Mouse (Mus musculus) large intestine, adult 2 months (tissue): Measurements from ENCODE around the gene Asna1. TPM values are rescaled to one million over a fixed set of nuclear protein-coding genes. Genes with fewer than 3 reads are reported as not detected.

Experiments used
- DNase-seq: peaks from one replicate; pipeline ENCODE4 v3.0.0-alpha.2; 2012; ENCODE audit warnings: low read depth, low spot score
- WGBS: fragments of 180-500 bp; shearing (Covaris S2); methylation state at CpG from one replicate; pipeline ENCODE4 v1.1.7; 2018; 5-methylcytosine and 5-hydroxymethylcytosine counted together
- polyA plus RNA-seq: library from polyadenylated mRNA; depleted of rRNA; stranded (reverse); fragments of >200 nt; gene quantifications from 2 replicates; pipeline ENCODE4 v1.2.3, GENCODE M21; 2012

The Asna1 gene
- polyA plus RNA-seq, 1 experiment, result 146 TPM

DNA sequence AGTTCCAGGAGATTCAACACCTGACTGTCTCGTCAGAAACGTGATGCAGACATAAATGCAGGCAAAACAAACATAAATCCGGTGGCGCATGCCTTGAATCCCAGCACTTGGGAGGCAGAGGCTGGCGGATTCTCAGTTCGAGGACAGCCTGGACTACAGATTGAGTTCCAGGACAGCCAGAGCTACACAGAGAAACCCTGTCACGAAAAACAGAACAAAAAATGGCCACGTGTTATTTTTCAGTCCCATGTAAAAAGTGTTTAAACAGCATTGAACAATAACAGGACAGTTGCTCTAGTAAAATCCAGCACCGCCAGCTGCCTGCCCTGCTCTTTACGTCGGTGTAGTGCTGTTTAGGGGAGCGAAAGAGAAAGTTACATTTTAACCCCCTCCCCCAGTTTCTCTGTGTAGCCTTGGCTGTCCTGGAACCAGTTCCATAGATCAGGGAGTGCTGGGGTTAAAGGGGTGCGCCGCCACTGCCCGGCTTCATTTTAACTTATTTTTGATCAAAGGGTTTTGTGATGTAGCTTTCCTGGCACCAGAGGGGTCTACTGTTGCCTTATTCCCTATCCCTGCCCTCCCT, 10.7 kb upstream of the Asna1 start:
- DNase-seq, result no peak

GRCm38 (mm10) chr8:85035165-85035727, 10.2 kb upstream of the Asna1 start:
- 3% methylated on average over 12 of the region's 12 CpGs for WGBS
- DNase-seq, result no peak

More for the DNA sequence above, 10.7 kb upstream of the Asna1 start:
- under 1% methylated on average over 15 of the region's 15 CpGs for WGBS

- no peak for DNase-seq
- WGBS, result 3% methylated on average over 13 of the region's 13 CpGs
Observed at GRCm38 (mm10) chr8:85034764-85035163, 9.7 kb upstream of the Asna1 start.

- 59% methylated on average over 1 of the region's 1 CpGs for WGBS
- DNase-seq, result no peak
Observed at GRCm38 (mm10) chr8:85033867-85034266, 8.8 kb upstream of the Asna1 start.

DNA sequence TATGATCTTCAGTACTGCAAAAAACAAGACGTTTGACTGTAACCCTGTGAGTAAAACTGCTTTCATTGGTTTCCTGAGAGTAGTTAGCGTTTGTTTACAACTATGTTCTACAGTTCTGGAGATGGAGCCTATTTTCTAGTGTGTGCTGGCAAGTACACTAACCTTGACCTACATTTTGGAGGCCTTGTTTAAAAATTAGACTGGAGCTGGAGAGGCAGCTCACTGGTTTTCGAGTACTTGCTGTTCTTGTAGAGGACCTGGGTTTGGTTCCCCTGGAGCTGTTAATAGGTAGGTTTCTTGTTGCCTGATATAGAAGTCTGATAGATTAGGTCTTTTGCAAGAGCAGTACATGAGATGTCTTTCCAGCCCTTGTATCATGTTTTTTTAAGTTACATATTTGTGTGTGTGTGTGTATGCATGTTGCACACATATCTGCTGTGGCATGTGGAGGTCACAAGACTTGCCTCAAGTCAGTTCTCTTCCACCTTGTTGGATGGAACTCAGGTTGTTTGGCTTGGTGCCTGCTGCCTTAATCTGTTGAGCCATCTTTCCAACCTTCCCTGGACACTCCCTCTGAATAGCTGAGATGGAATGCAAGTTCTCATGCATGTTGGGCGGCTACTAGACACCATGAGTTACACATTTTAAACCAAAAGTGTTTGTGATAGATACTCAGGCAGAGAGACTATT, 7.7 kb upstream of the Asna1 start:
- no peak for DNase-seq
- WGBS, result 61% methylated on average over 4 of the region's 4 CpGs

GRCm38 (mm10) chr8:85029271-85029670, 4.2 kb upstream of the Asna1 start:
- 74% methylated on average over 14 of the region's 14 CpGs for WGBS
- DNase-seq, result no peak

- 7% methylated on average over 2 of the region's 2 CpGs for WGBS
- DNase-seq, result no peak
Observed at GRCm38 (mm10) chr8:85027922-85028321, 2.8 kb upstream of the Asna1 start.

DNA sequence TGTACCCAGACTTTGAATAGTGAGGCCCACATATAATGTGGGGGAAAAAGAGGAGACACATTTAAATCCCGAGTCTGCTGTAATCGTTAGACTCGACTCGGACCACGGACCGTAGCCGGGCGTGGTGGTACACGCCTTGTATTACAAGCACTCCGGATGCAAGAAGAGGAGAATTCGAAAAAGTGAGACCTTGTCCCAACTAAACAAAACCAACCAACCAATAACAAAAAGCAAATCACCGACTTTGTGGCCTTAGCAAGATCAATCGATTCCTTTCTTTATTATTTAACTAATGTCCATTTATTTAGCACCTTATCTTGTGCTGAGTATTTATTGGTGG, 2.4 kb upstream of the Asna1 start:
- 1% methylated on average over 13 of the region's 13 CpGs for WGBS
- no peak for DNase-seq

DNA sequence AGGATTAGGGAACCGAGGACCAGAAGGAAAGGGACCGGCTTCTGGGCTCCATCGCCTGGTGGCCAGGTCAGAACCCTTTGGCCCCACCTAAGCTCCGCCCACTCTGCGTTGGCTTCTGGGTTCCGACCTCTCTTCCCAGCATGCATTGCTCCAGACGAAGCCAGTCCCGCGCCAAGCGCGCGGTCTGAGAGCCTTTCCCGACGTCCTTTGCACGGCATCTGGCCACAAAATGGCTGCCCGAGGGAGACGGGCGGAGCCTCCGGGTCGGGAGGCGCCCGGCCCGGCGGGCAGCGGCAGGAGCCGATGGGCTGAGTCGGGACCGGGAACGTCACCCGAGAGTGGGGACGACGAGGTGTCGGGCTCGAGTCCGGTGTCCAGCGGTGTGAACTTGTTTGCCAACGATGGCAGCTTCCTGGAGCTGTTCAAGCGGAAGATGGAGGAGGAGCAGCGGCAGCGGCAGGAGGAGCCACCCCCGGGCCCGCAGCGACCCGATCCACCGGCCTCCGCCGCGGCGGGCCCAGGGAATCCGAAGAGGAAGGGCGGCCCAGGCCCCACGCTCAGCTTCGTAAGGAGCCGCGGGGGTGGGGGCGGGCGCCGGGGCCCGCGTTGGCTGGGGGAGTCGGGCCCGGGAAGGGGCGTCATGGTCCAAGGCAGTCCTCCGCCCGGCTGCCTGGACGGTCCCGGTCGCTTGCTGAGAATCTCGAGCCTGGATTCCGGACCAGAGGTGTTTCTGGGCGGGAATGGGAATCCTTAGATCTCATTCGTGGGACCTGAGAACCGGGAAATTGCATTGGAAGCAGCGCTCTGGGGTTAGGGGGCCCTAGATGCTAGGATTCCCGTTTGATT, 1.8 kb upstream of the Asna1 start, which contains the start of gene Trir:
Gene Trir (plus strand): TSS at position 154 of the 846 bp plus-strand sequence.
- WGBS, result under 1% methylated on average over 74 of the region's 75 CpGs
- peak; percentile 96 for DNase-seq

DNA sequence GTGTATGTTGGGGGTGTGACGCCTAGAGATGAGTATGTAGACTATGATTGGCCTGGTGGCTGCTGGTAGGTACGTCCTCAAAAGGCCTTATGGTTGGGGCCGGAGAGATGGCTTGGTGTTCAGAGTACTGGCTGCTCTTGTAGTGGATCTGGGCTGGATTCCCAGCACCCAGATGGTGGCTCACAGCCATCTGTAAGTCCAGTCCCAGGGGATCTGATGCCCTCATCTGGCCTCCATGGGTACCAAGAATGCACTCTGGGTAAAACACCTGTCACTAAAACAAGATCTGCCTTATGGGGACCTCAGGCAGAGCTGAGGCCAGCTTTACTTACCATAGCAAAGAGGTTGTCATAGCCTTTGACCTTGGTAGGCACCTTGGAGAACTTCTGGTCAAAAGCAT, 1.2 kb downstream of the Asna1 start:
- WGBS, result 91% methylated on average over 3 of the region's 3 CpGs
- no peak for DNase-seq

- DNase-seq, result no peak
- 92% methylated on average over 3 of the region's 3 CpGs for WGBS
Observed at GRCm38 (mm10) chr8:85021514-85022055, 3.5 kb downstream of the Asna1 start.

DNA sequence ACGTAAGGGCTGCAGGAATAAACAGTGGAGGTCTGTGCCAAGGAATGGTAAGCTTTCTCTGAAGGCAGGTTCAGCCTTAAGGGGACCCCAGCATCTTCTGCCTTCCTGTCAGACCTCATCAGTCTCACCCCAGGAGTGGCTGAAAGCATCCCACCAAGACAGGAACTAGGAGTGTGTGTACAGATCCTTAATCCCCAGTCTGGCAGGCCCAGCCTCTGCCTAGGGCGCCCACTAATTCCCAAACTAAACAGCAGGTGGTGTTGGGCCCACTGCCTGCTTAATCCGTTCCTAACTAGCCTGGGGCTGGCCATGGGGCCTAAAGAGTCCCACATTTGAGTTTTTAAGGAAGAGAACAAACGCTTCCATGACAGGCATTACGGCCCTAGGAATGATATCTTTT, 7.9 kb downstream of the Asna1 start:
- 67% methylated on average over 5 of the region's 5 CpGs for WGBS
- DNase-seq, result no peak

DNA sequence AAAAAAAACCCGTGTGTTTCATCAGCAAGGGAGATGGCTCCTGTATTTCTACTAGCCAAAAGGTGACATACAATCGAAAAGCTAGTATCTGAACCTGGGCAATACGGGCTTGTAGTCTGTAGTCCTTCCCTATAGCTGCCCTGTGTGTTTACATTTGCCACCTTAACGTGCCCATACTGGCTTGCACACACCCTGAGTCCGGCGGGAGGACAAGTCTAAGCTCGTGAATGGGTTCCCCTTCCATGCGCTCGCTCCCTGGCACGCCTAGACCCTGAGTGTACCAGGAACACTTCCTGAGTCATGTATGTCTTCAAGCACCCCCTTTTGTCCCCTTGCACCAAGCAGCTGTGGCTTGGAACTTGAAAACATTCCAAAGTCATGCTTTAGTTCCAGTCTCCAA, 8.4 kb downstream of the Asna1 start:
- no peak for DNase-seq
- 39% methylated on average over 10 of the region's 10 CpGs for WGBS

DNA sequence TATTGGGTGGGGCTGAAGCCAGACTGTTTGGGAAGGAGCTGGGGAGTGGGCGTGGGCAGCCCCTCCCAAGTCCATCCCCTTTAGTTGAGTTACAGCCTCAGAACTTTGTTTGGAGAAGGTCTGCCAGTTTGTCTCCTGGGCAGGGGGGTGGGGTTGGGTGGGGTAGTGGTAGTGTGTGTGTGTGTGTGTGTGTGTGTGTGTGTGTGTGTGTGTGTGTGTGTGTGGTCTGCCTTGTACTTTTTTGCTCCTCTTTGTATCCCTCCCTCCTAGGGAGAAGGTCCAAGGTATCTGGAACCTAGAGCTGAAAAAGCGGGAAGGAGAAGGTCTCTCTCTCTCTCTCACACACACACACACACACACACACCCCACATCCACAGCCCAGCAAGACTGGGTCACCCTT, 10.7 kb downstream of the Asna1 start, which contains the start of gene Best2:
Gene Best2 (minus strand): TSS at position 101 of the 400 bp plus-strand sequence.
- no peak for DNase-seq
- WGBS, result 46% methylated on average over 2 of the region's 2 CpGs

DNA sequence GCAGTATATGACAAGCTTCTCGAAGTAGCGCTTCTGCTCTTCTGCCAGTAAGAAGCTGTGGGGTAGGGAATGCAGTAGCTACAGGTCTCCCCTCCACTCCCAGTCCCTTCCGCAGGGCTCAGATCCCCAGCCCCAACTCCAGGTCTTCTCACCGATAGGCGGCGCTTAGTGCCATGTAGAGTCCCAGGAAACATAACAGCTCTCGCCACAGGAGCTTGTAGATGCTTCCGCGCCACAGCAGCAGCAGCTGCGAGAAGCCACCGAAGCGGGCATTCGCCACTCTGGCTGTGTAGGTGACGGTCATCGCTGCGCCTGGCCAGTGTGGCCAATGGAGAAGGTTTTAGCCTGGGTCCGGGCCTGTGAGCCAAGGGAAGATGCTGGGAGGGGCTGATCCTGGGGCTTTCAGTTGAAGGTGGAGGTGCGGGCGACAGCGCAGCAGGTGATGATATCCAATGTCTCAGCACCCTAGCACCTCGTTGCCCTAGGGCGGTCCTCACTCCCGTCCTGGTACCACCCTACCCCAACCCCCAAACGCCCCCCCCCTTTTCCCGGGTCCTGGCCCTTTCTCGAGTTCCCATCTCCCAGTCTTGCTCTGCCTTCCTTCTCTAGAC, 11.7 kb downstream of the Asna1 start:
- no peak for DNase-seq
- 3% methylated on average over 25 of the region's 26 CpGs for WGBS

- 11% methylated on average over 28 of the region's 28 CpGs for WGBS
- DNase-seq, result no peak
Observed at GRCm38 (mm10) chr8:85011242-85011641, 13.8 kb downstream of the Asna1 start.

GRCm38 (mm10) chr8:85007686-85008085, 17.4 kb downstream of the Asna1 start:
- DNase-seq, result no peak
- 17% methylated on average over 25 of the region's 25 CpGs for WGBS

GRCm38 (mm10) chr8:84997649-84998295, 27.3 kb downstream of the Asna1 start:
- no peak for DNase-seq
- WGBS, result 14% methylated on average over 19 of the region's 19 CpGs

- 94% methylated on average over 5 of the region's 5 CpGs for WGBS
- DNase-seq, result no peak
Observed at GRCm38 (mm10) chr8:84996978-84997377, 28.1 kb downstream of the Asna1 start.
